Mouse (Mus musculus): ENCODE data around the gene Zfp607b. TPM values are rescaled to one million over a fixed set of nuclear protein-coding genes. Genes with fewer than 3 reads are reported as not detected.

The Zfp607b gene
- polyA plus RNA-seq, 1 experiment from 2014 or later, result 2.0 TPM

DNA sequence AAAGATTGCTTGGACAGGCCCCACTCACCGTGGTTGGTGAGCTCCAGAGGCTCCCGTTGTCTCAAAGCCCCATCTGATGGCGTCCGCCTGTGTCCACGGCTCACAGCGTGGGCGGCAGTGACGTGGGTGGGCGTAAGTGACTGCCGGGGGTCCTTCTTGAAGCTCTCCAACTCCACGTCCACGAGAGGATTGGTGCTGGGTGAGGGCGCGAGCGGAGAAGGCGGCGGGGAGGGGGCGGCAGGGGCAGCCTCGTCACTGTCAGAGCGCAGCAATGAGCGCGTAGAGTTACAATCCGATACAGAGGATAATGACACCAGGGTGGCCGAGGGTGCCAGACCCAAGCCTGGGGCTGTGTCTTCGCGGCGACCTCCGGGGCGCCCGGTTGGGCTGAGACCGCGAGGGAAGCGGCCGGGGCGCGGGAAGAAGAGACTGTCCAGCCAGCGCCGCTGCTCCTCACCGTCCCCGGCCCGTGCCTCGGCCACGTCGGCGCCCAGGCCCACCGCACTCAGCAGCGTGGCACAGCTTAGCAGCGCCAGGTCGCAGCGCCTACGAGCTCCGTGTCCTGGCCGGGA, 31.2 kb upstream of the Zfp607b start:
- Histone ChIP-seq H3K4me1 (replicated peaks) (peaks cover 5% of the 10 kb centered on the region), H3K9ac (no peak overlapping the region), H3K4me2 (no peak overlapping the region), H3K4me3 (no peak overlapping the region), H3K36me3 (no peaks in the 10 kb centered on the region), H3K9me3 (replicated peaks) (no peaks in the 10 kb centered on the region), H3K27ac (no peak overlapping the region), H3K27me3 (peaks cover 79% of the 10 kb centered on the region)
- 30% methylated on average over 53 of the region's 53 CpGs for WGBS
- ATAC-seq (replicated peaks; ENCODE audit: insufficient number of reproducible peaks, insufficient read depth, low FRiP score, low read depth), result no peak

DNA sequence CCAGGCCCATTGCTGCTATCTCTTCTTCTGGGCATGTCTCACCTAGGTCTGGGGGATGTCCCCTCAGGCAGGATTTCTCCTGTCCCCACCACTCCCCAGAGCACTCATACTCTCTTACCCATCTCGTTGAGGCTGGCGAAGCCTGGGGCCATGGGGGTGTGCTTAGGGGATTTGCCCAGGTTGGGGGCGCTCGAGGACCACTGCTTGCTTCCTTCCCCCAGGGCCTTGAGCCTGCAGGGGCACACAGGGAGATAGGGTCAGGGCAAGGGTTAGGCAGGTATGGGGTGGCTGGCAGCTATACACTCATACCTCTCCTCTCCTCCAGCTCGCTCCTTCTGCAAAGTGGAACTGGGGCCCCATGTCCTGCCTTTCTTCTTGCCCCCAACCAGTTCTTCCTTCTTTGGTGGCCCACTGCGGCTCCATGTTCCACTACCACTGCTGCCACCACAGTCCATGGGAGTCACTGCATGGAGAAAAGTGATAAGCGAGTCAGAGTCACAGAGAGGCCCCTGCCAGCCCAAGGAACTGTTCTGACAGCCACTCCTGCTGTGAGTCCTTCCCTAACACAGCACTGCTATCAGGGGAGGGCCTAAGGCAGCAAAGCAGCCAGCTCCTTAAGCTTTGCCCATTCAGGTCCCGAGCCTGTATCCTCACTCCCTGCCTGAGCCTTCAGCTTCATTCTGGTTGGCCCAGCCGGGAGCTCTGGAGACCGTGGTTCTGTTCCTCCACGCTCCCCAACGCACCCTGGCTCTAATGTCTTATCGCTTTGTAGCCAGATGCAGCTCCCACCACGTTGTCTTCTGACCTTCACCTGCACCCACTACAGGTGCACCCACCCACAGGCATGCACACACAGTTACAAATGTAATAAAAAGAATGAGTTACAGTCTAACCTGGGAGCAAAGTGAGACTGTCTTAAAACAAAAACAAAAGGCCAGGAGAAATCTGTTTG, 30.2 kb upstream of the Zfp607b start:
- 49% methylated on average over 14 of the region's 14 CpGs for WGBS
- no peak overlapping the region for H3K9ac ChIP-seq
- no peaks in the 10 kb centered on the region for H3K9me3 ChIP-seq (replicated peaks)
- no peak overlapping the region for H3K27ac ChIP-seq
- H3K4me2 ChIP-seq, result no peak overlapping the region
- no peak for ATAC-seq (replicated peaks; ENCODE audit: insufficient number of reproducible peaks, insufficient read depth, low FRiP score, low read depth)
- H3K36me3 ChIP-seq, result no peaks in the 10 kb centered on the region
- no peak overlapping the region for H3K4me3 ChIP-seq
- peaks cover 68% of the 10 kb centered on the region for H3K27me3 ChIP-seq
- H3K4me1 ChIP-seq (replicated peaks), result peaks cover 3% of the 10 kb centered on the region

DNA sequence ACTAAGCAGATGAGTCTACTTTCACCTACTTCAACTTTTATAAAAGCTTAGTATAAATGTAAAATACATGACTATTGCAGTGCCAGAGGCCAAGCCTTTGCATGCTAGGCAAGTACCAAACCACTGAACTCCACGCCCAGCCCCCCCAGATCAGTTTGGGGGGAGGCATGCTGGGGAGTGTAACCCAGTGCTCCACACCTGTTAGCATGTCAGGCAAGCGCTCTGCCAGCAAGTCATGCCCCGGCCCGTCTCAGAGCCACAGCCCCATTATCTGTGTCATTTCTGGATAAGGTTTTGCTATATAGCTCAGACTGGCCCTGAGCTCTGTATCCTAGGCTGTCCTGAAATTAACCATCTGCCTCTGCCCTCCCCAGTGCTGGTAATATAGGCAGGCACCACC, 27.1 kb upstream of the Zfp607b start:
- Histone ChIP-seq H3K4me1 (replicated peaks) (no peaks in the 10 kb centered on the region), H3K27ac (no peak overlapping the region), H3K36me3 (peaks cover 2% of the 10 kb centered on the region; the same call in 1 of the 2 replicates), H3K9me3 (replicated peaks) (no peaks in the 10 kb centered on the region), H3K9ac (no peak overlapping the region), H3K4me2 (no peak overlapping the region), H3K4me3 (no peak overlapping the region), H3K27me3 (peaks cover 45% of the 10 kb centered on the region)
- WGBS, result 81% methylated on average over 4 of the region's 4 CpGs
- ATAC-seq (replicated peaks; ENCODE audit: insufficient number of reproducible peaks, insufficient read depth, low FRiP score, low read depth), result no peak

DNA sequence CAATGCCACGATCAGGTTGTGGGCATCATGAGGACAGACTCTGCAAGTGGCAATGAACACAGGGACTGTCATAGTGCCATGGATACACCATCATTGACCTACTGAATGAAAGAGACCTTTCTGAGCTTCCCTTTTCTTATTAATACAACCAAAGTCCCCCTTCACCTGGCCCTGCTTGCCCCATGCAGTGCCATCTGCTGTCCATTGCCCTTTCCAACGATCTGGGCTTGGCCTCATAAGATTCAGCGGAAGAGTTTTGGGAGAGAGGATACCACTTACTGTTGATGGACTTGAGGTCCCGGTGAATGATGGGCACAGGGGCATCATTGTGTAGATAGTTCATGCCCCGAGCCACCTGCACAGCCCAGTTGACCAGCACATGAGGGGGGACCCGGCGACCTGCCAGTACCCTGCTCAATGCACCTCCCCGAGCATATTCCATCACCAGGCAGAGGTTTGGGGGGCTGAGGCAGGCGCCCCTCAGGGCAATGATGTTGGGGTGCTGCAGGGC, 16.0 kb upstream of the Zfp607b start:
- no peak for ATAC-seq (replicated peaks; ENCODE audit: insufficient number of reproducible peaks, insufficient read depth, low FRiP score, low read depth)
- H3K27me3 ChIP-seq, result no peaks in the 10 kb centered on the region
- H3K4me2 ChIP-seq, result peak overlapping the region; percentile 99
- peaks cover 22% of the 10 kb centered on the region for H3K4me1 ChIP-seq (replicated peaks)
- H3K9ac ChIP-seq, result peak overlapping the region; percentile 85
- no peaks in the 10 kb centered on the region for H3K9me3 ChIP-seq (replicated peaks)
- H3K27ac ChIP-seq, result no peak overlapping the region
- peak overlapping the region; percentile 94 for H3K4me3 ChIP-seq
- 61% methylated on average over 9 of the region's 9 CpGs for WGBS
- 0 out of 2 replicates have a peak, but pooled peaks cover 3% of the 10 kb centered on the region for H3K36me3 ChIP-seq

DNA sequence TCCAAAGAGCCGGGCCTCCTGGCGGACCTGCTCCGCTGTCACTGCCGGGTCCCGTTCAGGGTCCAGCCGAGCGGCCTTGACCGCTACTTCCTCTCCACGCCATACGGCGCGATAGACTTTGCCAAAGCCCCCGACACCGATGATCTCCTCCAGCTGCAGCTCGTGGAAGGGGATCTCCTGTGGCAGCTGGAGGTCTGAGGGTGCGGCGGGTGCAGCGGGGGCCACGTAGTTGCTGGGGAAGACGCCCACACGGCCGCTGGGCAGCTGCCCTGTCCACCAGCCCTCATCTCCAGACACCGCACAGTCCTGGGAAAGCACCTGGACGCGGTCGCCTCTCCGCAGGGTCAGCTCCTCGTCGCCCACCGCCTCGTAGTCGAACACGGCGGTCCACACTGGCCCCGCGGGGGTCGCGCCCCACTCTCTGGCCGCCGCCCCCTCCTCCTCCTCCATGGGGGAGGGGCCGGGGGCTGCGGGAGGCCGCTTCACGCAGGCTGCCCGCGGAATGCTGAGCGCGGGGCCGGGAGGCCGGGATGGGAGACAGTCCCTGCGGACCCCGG, 15.5 kb upstream of the Zfp607b start:
- H3K27ac ChIP-seq, result no peak overlapping the region
- 1% methylated on average over 51 of the region's 52 CpGs for WGBS
- ATAC-seq (replicated peaks; ENCODE audit: insufficient number of reproducible peaks, insufficient read depth, low FRiP score, low read depth), result 0 out of 2 replicates have a peak, but pooled peaks have one; percentile 25

DNA sequence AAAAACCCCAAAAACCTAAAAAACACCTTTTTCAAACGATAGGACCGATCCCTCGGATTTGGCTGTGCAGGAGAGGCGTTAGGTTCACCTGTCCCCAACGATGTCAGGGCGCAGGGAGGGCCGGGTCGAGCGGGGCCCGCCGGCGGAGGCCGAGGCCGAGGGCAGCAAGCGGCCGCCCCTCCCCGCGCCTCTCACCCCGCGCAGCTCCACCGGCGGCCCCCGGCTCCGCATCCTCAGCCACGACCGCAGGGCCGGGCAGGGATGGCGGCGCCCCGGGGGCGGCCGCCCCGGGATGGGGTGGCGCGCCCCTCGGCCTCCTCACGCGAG, 15.0 kb upstream of the Zfp607b start:
- H3K27ac ChIP-seq, result peak overlapping the region; percentile 89
- under 1% methylated on average over 35 of the region's 38 CpGs for WGBS
- no peak; the same call in 1 of the 2 replicates for ATAC-seq (replicated peaks; ENCODE audit: insufficient number of reproducible peaks, insufficient read depth, low FRiP score, low read depth)
- H3K4me1 ChIP-seq (replicated peaks), result peaks cover 22% of the 10 kb centered on the region
- H3K9me3 ChIP-seq (replicated peaks), result no peaks in the 10 kb centered on the region
- peak overlapping the region; percentile 85 for H3K9ac ChIP-seq
- H3K4me3 ChIP-seq, result peak overlapping the region; percentile 94
- H3K4me2 ChIP-seq, result peak overlapping the region; percentile 99
- H3K36me3 ChIP-seq, result no peaks in the 10 kb centered on the region
- no peaks in the 10 kb centered on the region for H3K27me3 ChIP-seq

More for the DNA sequence above, 15.5 kb upstream of the Zfp607b start:
- H3K4me2 ChIP-seq, result peak overlapping the region; percentile 99
- no peaks in the 10 kb centered on the region for H3K36me3 ChIP-seq
- H3K9me3 ChIP-seq (replicated peaks), result no peaks in the 10 kb centered on the region
- peak overlapping the region; percentile 94 for H3K4me3 ChIP-seq
- H3K27me3 ChIP-seq, result no peaks in the 10 kb centered on the region
- H3K4me1 ChIP-seq (replicated peaks), result peaks cover 22% of the 10 kb centered on the region
- peak overlapping the region; percentile 85 for H3K9ac ChIP-seq

DNA sequence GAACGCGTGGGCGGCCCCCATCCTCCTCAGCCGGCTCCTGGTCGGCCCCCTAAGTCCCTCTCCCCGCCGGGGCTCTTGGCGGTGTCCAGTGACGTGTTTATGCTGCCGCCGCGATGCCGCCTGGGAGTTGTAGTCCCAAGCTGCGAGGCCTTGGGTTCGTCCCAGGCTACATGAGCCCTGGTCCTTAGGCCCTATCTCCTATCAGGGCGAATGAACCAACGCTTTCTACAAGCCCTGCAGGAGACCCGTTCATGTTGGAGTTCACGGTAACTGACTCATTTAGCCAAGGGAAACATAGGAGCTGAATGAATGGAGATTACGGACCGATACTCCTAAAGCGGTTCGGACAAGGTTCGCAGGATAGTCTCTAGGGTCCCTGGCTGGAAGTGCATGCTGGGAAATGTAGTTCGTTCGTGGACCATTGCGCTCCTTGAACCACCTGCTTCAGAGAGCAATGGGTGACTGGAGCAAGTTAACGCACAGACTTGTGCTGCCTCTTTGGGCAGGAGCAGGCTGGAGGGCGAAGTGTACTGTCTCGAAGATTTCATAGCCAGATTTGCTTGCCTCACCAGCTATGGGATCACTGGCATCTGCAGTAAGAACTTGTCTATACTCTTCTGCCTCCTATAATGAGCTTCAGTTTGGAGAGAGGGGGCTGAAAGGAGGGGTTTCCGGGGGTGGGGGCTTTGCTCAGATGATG, 14.5 kb upstream of the Zfp607b start, which contains the start of gene Map3k10:
Gene Map3k10 (minus strand): TSS at position 77 of the 700 bp plus-strand sequence.
- H3K36me3 ChIP-seq, result no peaks in the 10 kb centered on the region
- WGBS, result 1% methylated on average over 30 of the region's 31 CpGs

DNA sequence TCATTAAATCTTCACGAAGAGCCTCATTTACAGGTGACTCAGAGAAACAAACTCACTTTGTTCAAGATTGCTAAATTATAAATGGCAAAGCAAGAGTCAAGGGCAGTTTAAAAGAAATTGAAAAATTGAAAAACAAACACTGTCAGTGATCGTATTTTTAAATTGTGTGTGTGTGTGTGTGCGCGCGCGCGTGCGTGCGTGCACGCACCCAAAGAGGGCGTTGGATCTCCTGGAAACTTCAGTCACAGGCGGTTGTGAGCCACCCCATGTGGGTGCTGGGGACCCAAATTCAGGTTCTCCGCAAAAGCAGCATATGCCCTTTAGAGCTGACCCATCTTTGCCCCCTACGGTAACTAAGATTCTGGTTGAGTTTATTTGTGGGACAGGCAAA, 13.9 kb upstream of the Zfp607b start:
- 25% methylated on average over 14 of the region's 14 CpGs for WGBS
- peak overlapping the region; percentile 94 for H3K4me3 ChIP-seq
- no peak for ATAC-seq (replicated peaks; ENCODE audit: insufficient number of reproducible peaks, insufficient read depth, low FRiP score, low read depth)
- no peaks in the 10 kb centered on the region for H3K27me3 ChIP-seq
- 0 out of 2 replicates have a peak overlapping the region, but pooled peaks have one; percentile 22 for H3K9ac ChIP-seq
- H3K4me1 ChIP-seq (replicated peaks), result peaks cover 22% of the 10 kb centered on the region
- H3K27ac ChIP-seq, result 0 out of 2 replicates have a peak overlapping the region, but pooled peaks have one; percentile 89
- peak overlapping the region; percentile 99 for H3K4me2 ChIP-seq
- H3K36me3 ChIP-seq, result no peaks in the 10 kb centered on the region
- H3K9me3 ChIP-seq (replicated peaks), result no peaks in the 10 kb centered on the region

More for the DNA sequence above, 14.5 kb upstream of the Zfp607b start, which contains the start of gene Map3k10:
- peak within 1 kb of the TSS; percentile 89 for H3K27ac ChIP-seq
- H3K9me3 ChIP-seq (replicated peaks), result no peaks in the 10 kb centered on the region
- peak within 1 kb of the TSS; percentile 94 for H3K4me3 ChIP-seq
- peak within 1 kb of the TSS; percentile 99 for H3K4me2 ChIP-seq
- H3K27me3 ChIP-seq, result no peaks in the 10 kb centered on the region
- peak; percentile 97 for ATAC-seq (replicated peaks; ENCODE audit: insufficient number of reproducible peaks, insufficient read depth, low FRiP score, low read depth)
- H3K9ac ChIP-seq, result peak within 1 kb of the TSS; percentile 85
- peaks cover 22% of the 10 kb centered on the region for H3K4me1 ChIP-seq (replicated peaks)

DNA sequence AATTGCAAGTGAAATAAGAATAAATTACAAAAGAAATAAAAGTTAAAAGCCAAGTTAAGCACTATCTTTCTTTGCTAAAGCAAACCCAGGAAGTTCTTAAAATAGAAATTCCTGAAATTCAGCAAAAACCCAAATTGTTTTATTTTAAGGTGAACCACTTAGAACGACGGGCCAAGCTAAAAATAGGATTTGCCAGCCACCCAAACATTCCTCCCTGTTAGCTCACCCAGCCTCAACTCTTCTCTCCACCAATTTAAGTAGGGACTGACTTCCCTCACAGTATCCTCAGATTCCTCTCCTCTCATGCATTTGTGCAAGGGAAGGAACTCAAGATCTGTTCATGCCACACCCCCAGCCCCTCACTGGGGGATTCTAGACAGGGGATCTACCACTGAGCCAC, 5.9 kb upstream of the Zfp607b start:
- peaks cover 16% of the 10 kb centered on the region; the same call in 1 of the 2 replicates for H3K27me3 ChIP-seq
- H3K9ac ChIP-seq, result no peak overlapping the region
- H3K36me3 ChIP-seq, result no peaks in the 10 kb centered on the region
- ATAC-seq (replicated peaks; ENCODE audit: insufficient number of reproducible peaks, insufficient read depth, low FRiP score, low read depth), result no peak
- H3K4me2 ChIP-seq, result no peak overlapping the region
- 7% methylated on average over 2 of the region's 2 CpGs for WGBS
- no peaks in the 10 kb centered on the region for H3K9me3 ChIP-seq (replicated peaks)
- no peak overlapping the region for H3K27ac ChIP-seq
- H3K4me1 ChIP-seq (replicated peaks), result peaks cover 6% of the 10 kb centered on the region
- no peak overlapping the region for H3K4me3 ChIP-seq

DNA sequence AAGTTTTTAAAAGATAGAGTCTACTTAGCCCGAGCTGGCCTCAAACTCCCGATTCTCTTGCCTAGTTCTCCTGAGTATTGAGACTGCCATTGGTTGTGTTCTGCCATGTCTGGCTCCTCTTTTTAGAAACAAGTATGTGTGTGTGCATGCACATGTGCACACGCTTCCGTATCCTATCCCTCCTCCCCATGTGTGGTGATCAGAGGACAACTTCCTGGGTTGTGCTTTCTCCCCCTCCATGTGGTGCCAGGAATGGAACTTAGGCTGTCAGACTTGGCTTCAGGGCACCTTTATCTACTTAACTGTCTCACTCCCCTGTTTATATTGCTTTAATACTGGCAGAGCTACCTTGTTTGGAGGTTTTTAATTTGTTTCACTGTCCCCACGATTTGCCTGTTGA, 3.9 kb upstream of the Zfp607b start:
- Histone ChIP-seq H3K4me3 (0 out of 2 replicates have a peak overlapping the region, but pooled peaks have one; percentile 4), H3K4me1 (replicated peaks) (peaks cover 17% of the 10 kb centered on the region), H3K27ac (no peak overlapping the region), H3K27me3 (peaks cover 16% of the 10 kb centered on the region; the same call in 1 of the 2 replicates), H3K36me3 (no peaks in the 10 kb centered on the region), H3K4me2 (peak overlapping the region; percentile 8; the same call in 1 of the 2 replicates), H3K9me3 (replicated peaks) (no peaks in the 10 kb centered on the region), H3K9ac (no peak overlapping the region)
- WGBS, result 31% methylated on average over 5 of the region's 5 CpGs
- no peak for ATAC-seq (replicated peaks; ENCODE audit: insufficient number of reproducible peaks, insufficient read depth, low FRiP score, low read depth)
